Mouse (Mus musculus): ENCODE measurements at regions not wholly inside any gene's neighbourhood (a gene's known extent, or its start where the extent isn't known, plus 50 kb on each side); places are given as distances from the start of the nearest gene placed in this dataset.

- no peak for DNase-seq
These were observed 80.7 kb upstream of the Gm9887 start for GRCm38 (mm10) chr12:69452986-69453385.

- peak; percentile 67 to 76 for DNase-seq
These were observed 78.9 kb upstream of the Gm9887 start for GRCm38 (mm10) chr12:69451110-69451509.

DNA sequence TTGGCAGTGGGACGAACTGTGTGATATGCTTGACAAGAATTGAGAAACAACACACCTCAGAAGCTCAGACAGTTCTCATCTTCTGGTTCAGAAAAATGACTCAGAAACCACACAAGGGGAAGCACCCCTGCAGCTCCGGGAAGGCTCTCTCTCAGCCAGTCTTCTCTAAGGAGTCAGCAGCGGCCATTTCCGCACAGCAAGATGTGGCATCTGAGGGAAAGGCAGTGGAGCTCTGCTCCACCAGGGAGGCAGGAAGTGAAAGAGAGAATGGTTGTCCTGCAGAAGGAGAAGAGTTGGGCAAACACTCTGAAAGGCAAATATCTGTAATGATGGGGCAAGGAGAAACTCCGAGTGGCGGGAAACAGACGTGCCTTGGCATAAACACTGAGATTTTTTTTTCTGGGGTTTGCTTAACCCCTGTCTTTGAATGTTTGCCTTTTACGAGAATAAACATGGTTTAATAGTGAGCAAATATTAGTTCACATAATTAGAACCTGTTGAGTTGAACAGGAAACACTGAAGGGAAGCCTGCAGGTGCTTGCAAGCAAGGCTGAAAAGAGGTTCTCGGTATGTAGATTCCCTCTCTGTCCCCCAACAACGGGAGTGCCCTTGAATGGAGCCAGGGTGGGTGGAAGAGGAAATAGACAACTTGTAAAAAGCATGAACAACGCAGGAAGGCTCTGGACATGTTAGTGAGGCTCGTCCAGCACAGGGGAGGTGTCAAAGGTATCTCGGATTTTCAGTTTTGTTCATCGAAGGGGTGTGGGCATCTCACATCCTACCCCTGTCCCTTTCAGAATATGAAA, 75.9 kb upstream of the Gm9887 start:
- DNase-seq, result peak; percentile 61 to 84

DNA sequence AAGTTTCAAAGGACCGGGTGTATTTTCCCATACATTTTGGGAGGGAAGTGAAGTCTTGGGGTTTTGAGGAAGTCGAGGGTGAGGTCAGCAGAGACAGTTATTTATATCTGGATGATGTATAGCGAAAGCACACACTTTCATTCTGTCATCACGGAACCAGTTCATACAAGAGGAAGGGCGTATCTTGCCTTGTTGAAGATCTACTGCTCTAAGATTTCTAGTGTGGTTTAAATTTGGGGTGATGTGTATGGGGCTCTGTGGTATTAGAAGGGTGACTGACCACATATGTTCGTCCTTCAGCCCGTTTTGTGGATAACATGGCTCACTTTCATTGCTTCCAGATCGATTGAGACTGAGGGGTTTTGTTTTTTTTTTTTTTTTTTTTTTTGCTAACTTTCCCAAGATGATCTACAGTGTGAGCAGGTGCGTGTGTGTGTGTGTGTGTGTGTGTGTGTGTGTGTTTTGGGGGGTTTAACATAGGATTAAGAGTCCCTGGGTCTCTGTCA, 75.1 kb upstream of the Gm9887 start:
- DNase-seq, result peak; percentile 52 to 61

- DNase-seq, result peak; percentile 84 to 86
These were observed 74.4 kb upstream of the Gm9887 start for GRCm38 (mm10) chr12:69446468-69447321.

- DNase-seq, result peak in 1 of 2 experiments; percentile 25
These were observed 73.8 kb upstream of the Gm9887 start for GRCm38 (mm10) chr12:69446085-69446467.

GRCm38 (mm10) chr12:69442321-69442720, 70.1 kb upstream of the Gm9887 start:
- no peak for DNase-seq

DNA sequence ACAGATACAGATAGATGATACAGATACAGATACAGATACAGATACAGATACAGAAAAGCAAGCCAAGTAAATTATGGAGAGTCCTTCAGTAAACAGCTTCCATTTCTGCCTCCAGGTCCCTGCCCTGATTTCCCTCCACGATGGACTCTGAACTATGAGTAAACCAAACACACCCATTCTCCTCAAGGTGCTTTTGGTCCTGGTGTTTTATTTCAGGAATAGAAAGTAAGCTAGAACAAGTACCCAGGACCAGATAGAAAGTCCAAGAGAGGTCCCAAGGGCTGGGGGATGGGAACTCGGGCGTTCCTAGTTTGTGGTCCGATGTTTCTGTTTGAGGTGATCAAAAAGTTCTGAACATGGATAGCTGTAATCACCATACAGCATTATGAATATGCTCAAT, 69.5 kb upstream of the Gm9887 start:
- DNase-seq, result no peak

GRCm38 (mm10) chr12:69438271-69438670, 66.0 kb upstream of the Gm9887 start:
- DNase-seq, result no peak

GRCm38 (mm10) chr12:69436839-69437501, 64.7 kb upstream of the Gm9887 start:
- DNase-seq, result peak in 1 of 2 experiments; percentile 26

DNA sequence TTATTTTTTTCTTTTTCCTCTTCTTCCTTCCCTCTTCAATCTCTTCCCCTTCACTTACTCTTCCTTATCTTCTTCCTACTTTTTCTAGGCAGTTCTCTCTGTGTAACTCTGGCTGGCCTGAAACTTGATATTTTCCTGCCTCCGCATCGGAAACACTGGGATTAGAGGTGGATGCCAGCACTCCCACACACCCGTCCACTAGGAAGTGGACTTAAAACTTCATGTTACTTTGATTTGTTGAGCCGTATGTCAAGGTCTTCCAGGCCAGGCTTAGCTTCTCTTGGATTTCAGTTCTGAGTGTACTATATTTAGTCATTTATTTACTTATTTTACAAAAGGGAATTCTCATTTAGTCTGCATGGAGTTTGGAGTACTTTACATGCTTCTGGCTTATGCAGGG, 62.1 kb upstream of the Gm9887 start:
- DNase-seq, result no peak

- no peak for DNase-seq
These were observed 59.8 kb upstream of the Gm9887 start for GRCm38 (mm10) chr12:69432086-69432485.

DNA sequence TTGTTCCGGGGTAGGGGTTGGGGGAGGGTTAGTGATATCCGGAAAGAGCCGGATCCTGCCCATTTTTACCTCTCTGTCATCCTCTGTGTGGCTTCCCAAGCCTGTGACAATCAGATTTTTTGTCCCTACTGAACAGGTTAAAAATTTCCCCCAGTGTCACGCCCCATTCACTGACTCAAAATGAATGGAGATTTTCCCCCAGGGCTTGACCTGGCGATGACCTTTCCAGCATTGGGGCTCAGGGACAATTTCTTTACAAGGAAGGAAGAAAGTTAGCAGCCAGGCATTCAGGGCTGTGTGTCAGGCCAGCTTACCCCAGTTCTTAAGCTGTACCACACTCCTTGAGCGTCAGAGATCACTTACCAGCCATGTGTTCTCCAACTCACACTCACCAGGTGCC, 55.9 kb upstream of the Gm9887 start:
- no peak for DNase-seq

- no peak for DNase-seq
These were observed 53.4 kb upstream of the Gm9887 start for GRCm38 (mm10) chr12:69425610-69426009.

DNA sequence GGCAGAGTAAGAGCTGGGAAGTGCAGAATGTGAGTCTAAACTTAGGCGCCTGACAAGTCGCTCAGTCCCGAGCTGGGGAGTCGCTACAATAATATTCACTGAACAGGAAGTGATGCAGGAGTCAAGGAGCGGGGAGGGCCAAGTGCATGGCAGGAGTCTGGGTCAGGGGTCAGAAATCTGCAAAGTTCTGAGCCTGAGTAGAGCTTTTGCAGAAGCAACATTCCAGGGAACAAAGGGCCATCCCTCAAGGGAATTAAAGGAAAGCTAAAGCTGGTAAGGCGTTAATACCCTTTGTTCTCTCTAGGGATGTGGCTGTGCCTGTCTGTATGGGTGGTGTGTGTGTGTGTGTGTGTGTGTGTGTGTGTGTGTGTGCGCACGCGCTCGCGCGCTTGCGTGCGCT, 52.7 kb upstream of the Gm9887 start:
- DNase-seq, result peak in 1 of 2 experiments; percentile 69
